Mouse (Mus musculus) urinary bladder, adult 2 months (tissue): Measurements from ENCODE around the gene Lyplal1. TPM values are rescaled to one million over a fixed set of nuclear protein-coding genes. Genes with fewer than 3 reads are reported as not detected.

Experiments
- DNase-seq: peaks from one replicate; pipeline ENCODE4 v3.0.0; 2022; ENCODE audit warnings: low spot score
- polyA plus RNA-seq: library from polyadenylated mRNA; depleted of rRNA; stranded (reverse); fragments of >200 nt; gene quantifications from 2 replicates; pipeline ENCODE4 v1.2.3, GENCODE M21; 2012; rRNA removed

Lyplal1 gene
- 9.1 and 14.0 TPM in 2 replicates for polyA plus RNA-seq

DNA sequence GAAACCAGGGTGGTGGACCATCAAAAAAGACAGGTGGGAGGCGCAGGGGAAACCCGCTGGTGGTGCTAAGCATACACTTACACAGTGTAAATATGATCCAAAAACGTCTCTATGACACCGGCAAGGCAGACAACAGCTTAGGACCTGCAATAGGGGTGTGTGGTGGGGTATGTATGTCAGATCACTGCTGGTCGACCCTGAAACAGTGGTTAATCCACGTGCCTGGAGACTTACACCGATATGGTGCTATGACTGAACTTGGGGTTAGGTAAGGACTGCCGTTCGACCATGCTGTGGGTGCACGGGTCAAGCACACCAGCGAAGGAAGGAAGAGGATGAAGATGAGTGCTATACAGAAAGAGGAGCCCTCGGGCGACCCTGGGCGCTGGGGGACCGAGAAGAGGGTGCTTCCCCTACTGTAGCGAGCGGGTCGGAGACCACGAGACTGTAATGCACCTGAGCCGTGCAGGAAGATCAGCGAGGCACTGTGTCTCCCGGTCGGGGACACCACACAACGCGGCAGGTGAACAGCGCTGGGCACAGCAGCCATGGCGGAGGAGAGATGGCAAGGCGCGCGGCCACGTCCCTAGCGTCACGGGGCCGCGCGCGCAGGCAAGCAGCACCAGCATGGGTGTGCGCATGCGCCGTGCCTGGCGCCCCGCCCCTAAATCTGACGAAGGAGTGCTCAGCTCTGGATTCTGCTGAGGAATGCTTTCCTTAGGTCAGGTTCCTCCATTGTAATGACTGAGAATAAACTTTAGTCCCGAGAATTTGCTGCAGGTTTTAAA, at the start of gene Lyplal1:
Gene Lyplal1, minus strand, starts transcription at position 610 of the 788 bp plus-strand sequence.
- DNase-seq = peak; percentile 87

DNA sequence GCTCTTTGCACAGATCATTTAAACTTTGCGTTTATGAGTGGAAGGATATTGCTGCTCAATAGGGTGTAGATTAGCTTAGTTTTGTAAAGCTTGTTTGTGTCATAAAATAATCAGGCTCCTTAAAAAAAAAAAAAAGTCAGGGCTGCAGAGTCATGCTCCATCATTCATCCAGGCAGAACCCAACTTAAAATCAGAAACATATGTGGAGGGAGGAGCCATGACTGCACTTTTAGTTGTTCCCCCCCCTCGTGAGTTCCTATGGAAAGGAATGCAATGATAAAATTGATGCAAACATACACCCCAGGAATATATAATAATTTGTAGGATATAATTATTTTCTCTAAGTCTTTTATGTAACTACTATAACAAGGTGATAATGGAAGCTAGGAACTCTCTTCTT, 46.5 kb upstream of the Lyplal1 start:
- no peak for DNase-seq

DNA sequence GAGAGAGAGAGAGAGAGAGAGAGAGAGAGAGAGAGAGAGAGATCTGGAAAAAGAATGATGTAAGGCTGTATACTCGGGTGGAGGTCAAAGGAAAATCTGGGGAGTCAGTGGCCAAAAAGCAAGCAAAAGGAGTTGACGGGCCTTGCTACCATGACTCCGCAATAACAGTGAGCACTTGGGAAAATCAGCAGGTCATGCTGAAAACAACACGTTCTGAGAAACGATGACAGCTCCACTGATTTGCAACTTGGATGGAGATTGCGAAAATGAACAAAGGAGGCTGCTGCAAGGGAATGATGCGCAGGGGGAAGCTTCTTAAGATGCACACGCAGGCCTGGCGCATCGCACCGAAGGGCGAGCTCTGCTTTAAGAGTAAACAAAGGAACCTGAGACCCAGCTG, 46.1 kb upstream of the Lyplal1 start:
- DNase-seq = no peak

DNA sequence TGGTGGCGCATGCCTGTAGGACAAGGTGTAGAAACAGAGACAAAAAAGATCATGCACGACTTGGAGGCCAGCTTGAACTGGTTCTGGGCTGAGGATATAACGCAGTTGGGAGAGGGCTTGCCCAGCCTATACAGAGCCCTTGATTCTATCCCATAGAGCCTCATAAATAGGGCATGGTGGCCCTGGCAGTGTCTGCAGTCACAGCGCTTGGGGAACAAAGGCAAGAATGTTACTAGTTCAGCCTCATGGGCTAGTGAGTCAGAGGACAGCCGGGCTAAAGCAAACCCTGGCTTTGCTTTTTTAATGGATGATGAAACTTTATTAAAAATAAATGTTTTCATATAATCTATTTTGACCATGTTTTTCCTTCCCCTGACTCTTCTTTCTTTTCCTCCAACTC, 33.3 kb upstream of the Lyplal1 start:
- no peak for DNase-seq

DNA sequence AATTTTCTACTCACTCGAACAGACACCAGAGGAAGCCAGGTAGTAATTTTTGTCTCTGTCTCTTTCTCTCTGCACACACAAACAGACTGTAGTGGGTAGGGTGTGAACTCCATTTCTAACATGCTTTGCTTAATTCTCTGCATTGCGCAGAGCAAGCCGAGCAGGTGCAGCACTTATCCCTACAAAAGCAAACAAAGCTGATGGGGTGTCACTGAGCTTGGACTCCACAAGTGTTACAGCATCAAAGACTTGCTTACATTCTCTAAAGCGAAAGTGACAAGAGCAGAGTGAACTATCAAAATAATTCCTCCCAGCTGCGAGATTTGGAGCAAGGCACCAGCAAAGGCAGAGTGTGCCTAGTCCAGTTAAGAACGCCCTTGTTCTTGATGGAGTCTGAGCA, 28.3 kb upstream of the Lyplal1 start:
- DNase-seq = no peak

DNA sequence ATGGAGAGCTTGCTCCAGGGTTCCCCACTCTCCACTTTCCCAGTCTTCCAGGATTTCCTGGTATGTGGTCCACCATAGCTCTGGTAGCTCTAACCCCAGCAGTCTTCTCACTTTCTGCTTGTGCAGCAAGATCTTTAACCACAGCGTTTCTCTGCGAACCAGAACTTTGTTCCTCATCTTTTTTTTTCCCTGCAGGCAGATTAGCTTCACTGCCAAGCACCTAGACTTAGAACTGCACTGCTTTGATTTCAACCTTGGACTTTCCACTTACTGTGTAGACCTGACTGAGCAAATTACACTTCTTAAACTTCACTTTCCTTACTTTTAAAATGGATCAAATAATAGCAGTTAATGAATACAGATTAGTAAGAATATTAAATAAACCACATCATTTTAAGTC, 23.1 kb upstream of the Lyplal1 start:
- DNase-seq = no peak

DNA sequence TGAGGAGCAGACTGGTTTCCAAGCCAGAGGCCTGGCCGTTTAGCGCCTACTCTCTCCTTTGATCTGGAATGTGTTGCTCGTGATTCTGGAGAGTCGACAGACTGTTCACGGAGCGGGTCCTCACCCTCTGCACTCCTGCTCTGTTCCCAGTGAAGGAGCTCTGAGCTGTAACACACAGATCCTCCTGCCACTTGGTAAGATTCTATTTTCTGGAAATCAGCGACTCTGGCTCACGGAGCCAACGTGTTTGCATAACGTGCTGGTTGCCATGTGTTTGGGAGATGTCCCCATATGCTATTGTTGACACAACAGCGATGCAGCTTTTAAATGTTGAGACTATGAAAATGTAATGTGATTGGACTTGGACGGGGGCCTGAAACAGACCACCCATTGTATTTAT, 20.8 kb upstream of the Lyplal1 start:
- no peak for DNase-seq

DNA sequence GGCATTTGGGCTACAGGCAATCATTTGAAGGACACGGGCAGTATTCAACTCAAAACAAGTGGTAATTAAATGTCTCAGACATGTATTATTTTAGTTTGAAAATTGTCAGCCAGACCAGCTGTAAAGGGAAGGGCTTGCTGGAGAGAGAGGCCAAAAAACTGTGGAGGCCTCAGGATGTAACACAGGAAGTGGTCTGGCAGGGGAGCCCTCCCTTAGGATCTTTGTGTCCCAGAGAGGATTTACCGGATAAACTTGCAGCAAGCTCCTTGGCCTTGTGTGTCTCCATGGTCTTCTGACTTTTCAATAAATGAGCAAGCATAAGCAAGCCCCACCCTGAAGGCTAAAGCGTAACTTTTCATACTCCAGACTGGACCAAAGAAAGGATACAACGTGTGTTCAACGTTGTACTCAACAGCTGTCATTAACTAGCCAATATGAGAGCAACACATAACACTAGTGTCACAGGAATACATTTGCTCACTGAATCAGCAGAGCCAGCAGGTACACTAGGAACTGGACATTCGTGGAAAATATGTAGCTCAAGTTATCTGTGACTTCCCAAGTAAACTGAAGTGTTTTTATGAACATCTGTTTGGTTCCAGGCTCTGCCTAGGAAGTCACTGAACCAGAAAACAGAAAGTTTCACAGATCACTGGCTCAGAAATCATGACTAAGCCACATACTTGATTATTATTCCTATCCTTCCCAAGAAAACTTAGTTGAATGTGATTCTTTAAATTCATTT, 19.7 kb upstream of the Lyplal1 start:
- DNase-seq = no peak

DNA sequence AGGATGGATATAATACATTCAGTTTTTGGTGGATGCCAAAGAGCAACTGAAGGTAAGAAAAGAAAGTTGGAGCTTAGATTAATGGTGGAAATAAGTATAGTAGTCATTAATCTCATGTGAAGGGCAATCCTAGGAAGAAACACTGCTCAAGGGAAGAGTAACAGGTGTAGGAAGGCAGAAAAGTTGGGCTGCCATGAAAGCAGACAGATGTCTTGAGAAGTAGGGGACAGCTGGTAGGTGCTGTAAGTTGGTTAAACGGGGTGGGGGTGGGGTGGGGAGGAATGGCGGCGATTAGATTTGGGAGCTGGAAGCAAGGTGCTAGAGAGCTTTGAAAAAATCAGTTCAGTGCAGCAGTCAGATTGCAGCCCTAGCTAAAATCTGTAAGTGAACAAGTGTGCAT, 14.4 kb upstream of the Lyplal1 start:
- DNase-seq = no peak

DNA sequence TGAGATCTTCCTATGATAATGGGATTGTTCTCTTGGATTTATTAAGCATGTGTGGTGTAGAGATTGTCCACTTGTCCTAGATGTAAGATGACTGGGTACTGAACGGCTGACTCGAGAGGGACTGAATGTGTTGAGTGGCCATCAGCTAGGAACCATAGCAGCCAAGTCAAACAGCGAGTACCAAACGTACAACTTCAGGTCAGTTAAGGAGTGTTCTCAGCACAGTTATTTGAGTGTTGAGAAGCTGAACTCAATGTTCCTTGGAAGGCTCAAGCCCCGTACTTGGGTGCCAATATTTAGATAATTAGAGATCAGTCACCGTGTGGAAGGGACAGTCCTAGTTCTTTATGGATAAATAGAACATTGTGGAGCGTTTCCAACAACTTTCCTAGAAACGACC, 11.8 kb upstream of the Lyplal1 start:
- DNase-seq = no peak

DNA sequence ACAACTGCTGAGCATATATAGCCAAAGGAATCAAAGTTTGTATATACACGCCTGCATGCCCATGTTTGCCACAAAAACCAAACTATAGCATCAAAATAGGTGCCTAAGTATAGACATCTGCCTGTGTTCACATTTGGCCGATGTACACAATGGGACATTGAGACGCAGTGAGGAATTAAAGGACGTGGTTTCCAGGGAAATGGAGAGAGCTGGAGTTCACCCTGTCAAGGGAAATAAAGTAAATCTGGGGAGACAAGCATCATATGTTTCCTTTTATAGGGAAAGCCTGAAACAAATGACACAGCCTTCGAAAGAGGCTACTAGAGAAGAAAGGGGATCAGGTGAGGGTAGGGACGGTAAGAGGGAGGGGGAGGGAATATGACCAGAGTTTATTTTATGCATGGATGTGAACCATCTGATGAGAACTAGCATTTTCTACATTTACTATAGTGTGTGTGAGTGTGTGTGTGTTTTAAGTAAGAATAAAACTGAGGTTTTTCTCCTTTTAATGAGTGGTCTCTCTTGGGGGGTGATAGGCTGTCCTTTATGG, 9.3 kb upstream of the Lyplal1 start:
- no peak for DNase-seq

DNA sequence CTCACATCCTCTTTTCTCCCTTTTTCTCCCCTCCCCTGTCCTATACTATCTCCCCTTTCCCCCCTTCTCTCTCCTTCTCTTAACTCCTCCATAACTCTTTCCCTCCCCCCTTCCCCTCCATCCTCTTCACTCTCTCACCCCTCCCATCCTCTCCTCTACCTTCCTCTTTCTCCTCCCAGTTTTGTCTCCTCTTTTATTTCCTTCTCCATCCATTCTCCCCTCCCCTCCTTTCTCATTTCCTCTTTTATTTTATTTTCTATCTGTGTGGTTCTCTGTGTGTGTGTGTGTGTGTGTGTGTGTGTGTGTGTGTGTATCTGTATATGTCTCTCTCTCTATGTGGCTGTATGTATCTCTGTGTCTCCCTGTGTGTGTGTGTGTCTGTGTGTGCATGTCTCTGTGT, 6.6 kb upstream of the Lyplal1 start:
- no peak for DNase-seq

DNA sequence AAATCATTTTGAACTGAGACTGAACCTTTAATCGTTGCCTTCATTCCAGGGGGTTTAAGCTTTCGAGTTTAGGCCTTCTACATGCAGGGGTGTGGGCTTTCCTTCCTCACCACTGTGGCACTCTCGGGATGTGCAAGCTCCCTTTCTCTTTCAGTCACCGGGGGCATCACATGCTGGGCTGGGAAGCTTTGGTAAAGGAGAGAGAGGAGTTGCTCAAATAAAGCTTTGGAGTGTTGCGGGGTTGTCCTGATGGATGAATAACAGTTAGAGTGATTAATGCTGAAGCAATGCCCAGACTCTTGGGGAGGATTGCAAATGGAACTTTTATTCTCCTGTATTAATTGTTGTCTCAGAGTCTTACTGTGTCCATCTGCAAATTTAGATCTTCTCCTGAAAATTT, 2.7 kb upstream of the Lyplal1 start:
- no peak for DNase-seq

DNA sequence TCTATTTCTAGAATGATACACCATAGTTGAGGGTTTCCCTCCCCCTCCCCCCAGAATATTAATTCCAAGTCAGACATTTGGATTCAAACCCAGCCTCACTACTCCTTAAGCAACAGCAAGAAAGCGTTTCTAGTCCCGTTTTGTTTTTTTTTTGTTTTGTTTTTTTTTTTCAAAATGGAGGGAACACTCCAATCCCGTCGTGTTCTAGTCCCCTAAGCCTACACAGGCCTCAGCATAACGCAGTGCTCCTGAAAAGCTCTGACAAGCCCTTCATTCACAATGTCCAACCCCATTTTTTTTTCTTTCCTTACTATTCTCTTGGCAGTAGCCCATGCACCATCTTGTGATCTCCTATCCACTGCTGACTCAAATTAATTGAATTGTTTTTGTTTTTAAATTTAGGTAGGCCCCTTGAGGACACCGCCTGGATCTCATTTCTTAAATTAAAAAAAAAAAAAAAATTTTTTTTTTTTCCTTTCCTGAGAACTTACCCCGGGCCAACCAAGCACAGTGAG, 967 bp downstream of the Lyplal1 start:
- no peak for DNase-seq

DNA sequence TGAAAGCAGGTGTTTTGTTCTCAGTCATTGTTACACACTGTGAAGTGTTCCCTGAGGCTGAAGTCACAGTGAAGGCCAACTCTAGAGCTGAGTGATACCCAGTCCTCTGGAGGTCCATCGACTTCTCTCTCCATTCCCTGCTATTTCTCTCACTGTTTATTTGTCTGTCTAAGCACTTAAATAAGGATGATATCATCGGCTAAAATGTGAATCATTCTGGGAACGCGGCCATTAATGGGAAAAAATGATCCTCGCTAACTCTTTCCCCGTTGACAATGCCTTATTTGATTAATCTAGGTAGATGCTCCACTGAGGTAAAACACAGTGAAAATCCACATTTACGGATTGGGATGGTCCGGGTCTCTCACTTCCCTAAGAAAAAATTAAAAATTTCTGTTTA, 14.8 kb downstream of the Lyplal1 start:
- no peak for DNase-seq

DNA sequence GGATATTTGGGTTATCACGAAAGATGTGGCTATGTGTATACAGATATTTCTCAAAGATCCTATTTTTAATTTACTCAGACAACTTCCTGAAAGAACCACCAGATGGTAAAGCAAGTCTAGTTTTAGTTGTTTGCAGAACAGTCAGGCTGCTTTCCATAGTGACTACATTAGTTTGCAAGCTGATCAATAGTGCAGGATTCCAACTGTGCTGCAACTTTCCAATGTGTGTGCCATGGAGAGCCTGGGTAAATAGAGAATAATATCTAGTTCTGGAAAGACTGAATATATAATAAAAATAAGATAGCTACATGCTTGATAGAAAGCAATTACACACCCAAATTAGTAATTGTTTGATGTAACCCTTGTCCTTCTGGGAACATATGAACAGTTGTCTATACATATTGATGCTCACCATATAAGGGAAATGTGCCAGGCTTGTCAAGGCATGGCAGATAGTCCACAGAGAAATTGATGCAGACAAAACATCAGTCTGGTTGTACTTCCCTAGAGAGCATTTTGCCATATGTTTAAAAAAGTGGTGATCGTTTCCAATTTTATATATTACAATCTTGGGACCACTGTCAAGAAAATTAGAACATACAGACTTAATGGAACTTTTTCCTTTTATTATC, 50.7 kb downstream of the Lyplal1 start:
- no peak for DNase-seq

DNA sequence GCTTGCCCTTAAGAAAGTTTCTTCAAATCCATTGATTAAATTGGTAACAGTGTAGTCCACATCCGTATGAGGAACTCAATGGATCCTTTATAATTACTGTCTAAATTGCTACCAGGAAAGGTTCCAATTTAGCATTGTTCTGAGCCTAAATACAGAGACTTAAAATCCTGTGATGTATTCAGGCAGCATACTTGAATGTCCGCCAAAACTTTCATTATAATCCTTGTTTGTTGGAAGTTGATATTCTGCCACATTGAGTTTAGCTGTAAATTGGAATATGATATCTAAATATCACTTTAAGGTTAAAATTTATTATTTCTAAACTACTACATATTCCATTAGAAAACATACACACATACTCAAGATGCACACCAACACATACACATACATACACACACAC, 57.1 kb downstream of the Lyplal1 start:
- no peak for DNase-seq

DNA sequence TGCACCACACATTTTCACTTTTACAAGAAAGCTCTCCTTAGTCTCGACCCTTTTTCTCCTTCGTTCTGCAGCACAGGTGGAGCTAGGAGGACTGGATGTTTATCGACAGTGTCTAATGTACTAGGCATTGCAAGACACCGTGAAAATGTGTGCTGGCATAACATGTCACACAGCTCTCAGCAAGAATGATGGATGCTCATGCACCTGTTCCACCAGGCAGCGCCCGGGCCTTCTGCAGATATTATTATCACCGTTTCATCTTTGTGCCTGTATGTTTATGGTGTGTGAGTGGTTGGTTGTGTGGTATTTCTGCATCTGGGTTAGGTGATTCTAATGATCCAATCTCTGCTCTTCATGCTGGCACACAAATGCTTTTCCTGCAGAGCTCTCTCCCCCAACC, 62.9 kb downstream of the Lyplal1 start:
- DNase-seq = no peak

DNA sequence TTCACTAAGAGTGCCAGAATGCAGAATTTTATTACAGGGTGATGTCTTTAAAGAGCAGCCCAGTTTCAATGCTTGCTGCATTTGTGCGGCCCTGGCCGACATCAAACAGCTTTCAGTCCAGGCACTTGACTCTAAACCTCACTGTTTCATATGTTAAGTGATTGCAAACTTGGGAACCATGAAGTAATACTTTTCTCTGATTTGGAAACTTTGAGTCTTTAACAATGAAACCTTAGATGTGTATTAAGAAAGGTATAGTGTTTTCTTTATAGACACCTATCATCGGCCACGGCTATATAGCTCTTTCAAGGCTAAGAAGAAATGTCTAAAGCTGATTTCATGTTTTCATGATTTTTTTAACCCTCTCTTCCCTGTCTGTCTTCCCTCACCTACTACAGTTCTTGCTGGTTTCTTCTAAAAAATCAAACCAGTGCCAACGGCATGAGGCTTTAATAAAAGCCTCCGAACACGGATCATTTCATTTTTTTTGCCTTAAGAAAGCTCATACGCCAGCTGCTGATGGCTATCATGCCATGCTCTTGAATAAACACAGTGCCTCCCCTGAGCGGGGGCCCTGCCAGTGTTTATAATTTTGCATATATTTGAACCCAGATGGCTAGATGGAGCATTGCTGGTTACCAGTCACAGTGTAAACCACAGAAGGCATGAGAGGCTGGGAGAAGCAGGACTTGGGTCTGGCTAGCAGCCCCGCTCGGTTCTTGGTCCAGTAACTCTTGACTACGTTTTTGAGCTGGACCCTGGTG, 63.6 kb downstream of the Lyplal1 start:
- no peak for DNase-seq

DNA sequence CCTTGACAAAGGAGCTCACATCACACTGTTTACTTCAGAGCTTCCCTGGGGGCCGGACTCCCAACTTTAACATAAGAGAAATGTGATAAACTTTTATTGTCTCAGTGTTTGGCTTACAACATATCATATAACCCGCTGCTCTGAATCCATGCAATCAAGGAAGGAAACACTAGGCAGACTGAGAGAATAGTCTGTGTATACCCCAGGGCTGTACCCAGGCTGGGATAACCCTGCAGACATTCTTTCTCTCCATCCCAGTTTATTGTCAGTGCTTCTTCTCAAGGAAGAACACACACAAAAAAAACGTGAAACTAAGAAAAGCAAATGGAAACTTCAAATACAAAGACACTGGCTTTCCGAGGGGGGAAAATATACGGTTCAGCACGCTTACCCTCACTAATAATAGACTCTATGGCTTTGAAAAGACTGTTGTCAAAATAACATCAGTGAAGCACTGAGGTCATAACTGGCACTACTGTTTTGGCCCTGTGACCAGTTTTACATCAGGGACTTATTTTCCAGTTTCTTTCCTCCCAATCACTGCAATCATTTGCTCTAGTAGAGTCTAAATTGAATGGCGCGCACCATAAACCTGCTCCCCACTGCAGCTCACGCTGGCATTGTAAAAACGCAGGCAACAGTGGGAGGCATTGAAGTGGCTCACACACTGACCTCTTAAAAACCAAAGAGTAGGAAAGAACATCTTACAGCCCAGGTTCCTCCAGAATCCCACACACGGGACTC, 73.2 kb downstream of the Lyplal1 start:
- no peak for DNase-seq

DNA sequence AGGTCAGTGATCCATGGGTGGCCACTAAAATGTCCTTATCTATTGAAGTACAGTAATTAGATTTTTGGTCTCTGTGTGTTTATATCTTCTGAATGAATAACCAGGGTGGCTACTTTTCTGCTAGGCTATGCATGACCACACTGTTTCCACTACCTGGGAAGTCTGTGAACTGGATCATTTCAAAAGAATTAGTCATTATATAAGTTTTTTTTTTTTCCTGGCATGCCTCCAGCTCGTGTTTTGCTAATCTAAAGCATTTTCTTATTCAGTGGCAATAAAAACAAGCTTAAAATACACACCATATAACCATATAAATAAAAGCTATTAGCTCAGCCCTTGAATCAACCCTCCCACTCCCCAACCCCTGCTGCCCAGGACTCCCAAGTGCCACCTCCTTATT, 75.3 kb downstream of the Lyplal1 start:
- DNase-seq = no peak
